Mouse (Mus musculus): ENCODE measurements at regions not wholly inside any gene's neighbourhood (a gene's known extent, or its start where the extent isn't known, plus 50 kb on each side); places are given as distances from the start of the nearest gene placed in this dataset.
A peak's percentile ranks its signal among the peaks of the same experiment; 100 is the strongest.

DNA sequence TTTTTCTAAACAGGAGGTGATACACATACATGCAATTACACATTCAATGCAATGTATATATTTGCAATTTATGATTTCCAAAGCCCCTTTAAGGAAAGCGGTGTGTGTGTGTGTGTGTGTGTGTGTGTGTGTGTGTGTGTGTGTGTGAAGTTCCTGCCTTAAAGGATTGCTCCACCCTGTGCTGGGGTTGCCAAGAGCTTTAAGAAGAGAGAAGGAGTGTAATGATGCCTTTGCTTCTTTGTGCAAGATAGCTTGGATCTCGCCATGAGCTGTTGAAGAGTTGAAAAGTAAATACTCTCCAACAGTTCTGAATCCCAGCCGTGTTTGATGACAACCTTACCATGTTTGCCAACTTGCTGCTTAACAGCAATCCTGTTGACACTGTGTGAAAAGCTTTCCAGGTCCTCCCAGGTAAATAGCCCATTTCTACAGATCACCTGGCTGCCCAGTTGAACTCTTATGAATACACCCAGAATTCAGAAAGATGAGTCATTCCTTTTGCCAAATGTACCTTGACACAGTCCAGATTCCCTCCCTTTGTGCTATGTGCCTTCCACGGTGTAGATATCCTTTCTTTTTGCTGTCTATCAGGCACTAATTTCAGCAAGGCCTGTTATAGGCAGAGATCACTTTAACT, 216.3 kb downstream of the Ikzf2 start:
- DNase-seq (ENCODE audit: low spot score in 2 of 2) = no peak

DNA sequence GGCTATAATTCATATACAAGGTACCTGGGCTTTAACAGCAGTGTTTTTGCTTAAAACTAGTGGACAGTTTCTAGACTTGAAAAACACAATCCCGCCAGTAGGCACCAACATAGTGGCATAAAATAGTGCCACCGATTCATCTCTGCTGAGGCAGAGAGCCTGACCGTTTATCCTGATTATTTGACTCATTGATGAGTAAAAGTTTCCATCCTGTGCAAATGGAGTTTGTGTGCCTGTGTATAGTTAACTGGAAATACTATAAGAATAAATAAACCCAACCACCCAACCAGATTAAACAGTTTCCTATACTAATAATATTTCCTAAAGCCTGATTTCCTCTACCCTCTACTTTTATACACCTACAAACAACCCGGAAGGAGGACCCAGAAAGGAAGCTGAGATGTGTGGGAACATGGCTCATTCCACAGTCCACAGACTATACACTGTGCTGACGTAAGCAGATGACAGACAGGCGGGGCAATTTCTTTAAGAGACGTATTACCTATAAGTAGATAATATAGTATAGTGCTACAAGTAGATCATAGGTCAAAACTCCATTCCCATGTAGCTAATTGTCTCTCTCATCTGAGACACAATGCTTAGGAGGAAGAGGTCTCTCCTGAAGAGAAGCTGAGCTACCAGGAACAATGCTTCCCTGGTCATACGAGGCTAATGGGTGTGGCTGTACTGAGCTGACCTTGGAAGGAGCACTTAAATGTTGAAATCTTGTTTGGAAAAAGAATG, 217.7 kb downstream of the Ikzf2 start:
- DNase-seq (ENCODE audit: low spot score in 2 of 2) = no peak

DNA sequence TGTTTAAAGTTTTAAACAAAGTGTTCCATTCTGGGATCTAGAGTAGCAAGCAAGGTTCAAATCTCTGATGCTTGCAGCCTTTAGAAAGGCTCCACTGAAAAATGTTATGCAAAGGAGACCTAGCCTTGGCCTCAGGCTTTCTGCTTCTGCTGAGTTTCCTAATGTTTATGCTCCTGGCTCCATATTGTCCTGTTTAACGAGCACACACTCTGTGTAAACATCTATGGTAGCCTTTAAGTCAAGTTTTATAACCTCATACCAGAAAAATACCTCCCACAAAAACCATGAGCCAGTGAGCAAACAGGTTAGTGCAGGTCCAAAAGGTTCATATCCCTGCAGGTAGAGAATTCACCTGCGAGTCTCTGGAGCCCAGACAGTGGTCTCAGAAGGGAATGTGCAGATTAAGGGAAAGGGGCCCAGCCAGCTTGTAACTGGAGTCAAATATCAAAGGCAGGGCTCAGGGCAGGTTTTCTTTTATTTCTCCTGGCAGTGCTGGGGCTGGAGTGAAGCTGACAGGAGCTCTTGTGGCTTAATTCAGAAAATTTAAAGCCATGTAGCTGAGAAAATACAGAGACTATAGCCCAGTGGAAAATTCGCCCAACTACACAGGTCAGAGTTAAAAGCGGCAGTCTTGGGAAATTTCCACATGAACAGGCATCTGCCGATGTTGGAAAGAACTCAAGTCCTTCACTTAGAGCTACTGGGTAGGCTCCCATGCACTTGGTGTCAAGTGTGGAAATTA, 220.3 kb downstream of the Ikzf2 start:
- no peak for DNase-seq (ENCODE audit: low spot score in 2 of 2)

DNA sequence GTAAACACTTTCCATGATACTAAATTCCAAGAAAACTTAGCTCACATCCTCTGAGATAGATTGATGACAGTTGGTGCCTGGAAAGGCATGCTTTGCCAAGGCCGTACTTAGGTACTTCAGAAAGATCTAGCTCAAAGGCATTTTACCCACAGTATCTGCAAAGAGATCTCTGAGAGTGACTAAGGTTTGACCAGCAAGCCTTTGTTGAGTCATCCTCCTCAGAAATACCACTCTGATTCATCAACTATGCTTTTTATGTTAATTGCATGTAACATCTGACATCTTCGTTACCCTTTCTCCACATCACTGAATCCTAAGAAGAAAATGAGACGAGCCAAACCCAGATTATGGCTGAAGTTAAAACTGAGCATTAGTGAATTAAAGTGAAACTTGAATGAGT, 225.9 kb downstream of the Ikzf2 start:
- DNase-seq (ENCODE audit: low spot score in 2 of 2) = no peak

DNA sequence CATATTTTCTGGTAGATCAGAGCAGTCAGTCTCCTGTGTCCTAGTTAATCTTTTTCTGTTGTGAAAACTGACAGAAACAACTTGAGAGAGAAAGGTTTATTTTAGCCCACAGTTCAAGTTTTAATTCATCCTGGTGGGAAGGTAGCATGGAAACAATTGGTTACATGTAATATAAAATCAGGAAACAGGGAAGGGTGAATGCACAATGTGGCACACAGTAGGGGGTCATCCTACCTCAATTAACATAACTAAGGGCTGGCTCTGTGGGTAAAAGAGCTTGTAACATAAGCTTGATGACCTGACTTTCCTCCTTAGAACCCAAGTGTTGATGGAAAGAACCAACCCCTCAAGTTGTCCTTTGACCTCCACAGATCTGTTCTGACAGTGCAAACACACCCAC, 227.1 kb downstream of the Ikzf2 start:
- no peak for DNase-seq (ENCODE audit: low spot score in 2 of 2)

DNA sequence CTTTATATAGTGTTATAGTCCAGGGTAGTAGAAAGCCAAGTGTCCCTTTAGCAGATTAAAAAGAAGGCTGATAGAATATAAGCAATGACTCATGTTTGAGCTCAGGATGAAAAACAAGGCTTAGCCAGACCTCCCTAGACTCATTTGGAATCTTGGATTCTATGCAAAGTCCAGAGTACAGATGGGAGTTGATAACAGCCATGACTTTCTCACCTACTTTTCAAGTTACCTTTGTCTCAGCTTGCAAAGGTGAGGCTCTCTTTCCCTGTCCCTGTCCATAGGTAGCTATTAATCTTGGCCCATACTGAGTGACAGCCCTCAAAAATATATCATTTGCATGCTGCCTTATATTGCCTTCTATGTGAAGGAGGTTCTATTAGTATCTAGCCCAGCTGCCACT, 229.6 kb downstream of the Ikzf2 start:
- DNase-seq (ENCODE audit: low spot score in 2 of 2) = no peak

DNA sequence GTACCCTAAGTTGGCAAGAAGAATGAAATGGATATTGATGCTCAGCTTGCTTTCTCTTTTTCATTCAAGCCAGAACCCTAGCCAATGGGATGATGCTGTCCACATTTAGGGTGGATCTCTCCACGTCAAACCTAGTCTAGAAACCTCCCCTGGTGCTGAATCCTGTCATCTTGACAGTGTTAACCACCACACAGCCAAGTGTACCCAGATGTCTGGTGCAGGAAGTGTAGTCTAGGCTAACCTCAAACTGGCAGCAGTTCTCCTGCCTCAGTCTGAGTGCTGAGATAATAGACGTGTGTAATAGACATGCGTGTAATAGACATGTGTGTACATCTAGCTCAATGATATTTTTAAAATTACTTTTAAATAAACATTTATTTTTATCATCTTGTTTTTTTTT, 233.1 kb downstream of the Ikzf2 start:
- no peak for DNase-seq (ENCODE audit: low spot score in 2 of 2)

DNA sequence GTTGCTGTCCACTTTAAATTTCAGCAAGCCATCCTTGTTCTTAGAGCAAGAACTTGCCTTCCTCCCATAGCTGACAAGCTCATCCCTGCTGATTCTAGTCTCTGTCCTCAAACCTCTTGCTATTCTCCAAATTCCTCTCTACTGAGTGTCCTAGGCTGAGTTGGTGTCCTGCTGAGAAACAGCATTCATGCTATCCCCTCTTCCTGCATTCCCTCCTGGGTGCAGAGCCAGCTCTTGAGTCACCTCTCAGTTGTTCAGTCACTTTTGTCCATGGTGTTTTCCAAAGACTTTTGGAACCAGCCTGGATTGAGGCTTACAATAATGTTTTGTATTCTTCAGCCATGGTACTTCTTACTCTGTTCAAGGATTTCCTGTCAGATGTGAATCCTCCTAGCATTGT, 234.1 kb downstream of the Ikzf2 start:
- DNase-seq (ENCODE audit: low spot score in 2 of 2) = no peak

DNA sequence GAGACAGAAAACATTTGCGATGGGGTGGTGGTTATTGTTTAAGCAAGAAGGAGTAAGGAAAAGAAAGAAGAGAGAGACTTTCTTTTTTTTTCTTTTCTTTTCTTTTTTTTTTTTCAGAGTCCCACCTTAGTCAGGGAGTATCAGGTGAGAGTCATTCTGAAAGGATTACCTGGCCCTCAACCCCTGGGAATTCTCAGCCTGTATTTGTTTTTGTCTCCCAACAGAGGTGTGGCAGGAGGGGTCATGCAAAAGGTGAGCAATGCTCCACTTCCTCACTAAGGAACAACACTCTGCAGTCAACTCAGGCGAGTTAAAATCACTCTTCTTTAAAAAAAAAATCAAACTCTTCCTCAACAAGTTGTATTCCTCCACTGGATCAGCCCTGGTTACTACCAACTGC, 236.6 kb downstream of the Ikzf2 start:
- no peak for DNase-seq (ENCODE audit: low spot score in 2 of 2)

DNA sequence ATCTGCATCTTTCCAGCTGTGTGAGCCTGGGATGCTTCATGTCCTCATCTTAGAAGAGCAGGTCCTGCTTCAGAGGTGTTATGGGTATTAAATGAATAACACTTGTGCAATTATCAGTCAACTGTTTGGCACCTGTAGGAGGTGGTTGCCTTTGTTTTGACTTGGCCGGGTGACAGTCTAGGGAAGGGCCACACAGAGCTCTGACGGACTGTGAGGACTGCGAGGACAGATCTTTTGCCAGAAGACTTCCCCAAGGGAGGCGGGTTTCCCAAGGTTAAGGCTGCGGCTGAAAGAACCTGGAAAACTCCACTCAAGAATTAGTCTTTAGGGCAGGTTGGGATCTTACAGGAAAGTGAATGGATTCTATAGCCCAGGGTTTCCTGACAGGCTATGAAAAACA, 239.8 kb downstream of the Ikzf2 start:
- DNase-seq (ENCODE audit: low spot score in 2 of 2) = no peak

DNA sequence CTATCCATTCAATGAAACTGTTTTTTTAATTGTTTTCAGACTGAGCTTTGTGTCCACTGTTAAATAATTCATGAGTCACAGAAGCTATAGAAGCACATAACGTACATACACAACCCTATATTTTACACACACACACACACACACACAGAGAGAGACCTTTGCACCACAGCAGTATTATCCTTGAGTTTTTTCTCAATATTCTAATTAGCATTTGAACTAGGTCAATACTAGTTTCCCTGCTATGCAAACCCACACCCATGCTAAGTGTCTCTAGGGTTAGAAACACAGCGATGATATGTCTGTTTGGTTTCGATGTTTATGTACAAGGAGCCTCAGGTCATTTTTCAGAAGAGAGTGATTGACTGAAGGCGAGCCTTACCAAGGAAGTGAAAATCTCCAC, 242.3 kb downstream of the Ikzf2 start:
- no peak for DNase-seq (ENCODE audit: low spot score in 2 of 2)

DNA sequence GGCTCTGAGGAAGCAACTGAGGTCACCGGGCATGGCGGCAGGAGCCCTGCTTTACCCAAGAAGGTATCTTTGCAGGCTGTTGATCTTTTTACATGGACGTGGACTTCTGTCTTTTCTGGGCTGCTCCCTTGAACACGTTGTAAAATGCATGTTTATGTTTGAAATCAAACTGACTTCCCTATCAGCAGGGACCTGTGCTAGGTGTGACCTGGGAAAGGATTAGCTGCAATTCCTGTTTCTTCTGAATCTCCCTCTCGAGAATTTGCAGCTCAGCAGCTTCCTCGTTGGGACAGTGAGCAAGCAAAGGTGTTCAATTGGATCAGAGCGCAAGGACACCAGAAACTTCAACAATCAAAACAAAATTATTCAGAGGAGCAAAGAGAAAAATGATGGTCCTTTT, 243.6 kb downstream of the Ikzf2 start:
- DNase-seq (ENCODE audit: low spot score in 2 of 2) = no peak

DNA sequence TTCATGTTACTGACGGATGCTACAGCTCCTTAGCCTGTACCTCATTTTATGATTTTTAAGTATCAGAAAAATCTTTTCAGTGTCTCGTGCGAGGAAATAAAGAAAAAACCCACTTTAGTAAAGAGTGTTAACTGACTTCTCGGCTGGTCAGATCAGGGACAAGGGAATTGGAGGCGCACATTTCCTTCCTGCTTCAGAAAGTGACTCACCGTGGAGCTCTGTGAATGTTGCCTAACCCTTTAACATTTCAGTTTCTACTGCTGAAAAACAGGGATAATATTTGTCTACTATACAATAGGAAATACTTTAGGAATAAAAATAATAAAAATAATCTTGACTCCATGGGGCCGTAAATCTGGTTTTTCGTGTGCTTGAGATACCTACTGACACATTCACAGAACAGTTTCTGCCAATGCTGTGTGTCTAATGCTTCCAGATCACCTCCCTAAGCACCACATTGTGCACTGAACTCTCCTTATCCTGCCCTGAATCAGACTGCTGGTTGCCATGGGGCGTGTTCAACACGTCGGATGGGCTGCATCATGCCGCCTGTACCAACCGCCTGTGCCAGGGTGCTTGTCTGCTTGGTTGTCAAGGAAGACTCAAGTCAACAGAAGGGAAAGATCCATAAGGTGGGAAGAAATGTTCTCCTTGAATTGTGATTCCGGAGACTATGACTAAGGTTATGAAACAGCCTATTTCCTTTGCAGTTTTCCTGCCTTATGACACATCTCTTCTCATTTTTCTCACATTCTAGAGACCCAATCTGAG, 246.3 kb downstream of the Ikzf2 start:
- peak; percentile 29 to 40 for DNase-seq (ENCODE audit: low spot score in 2 of 2)

DNA sequence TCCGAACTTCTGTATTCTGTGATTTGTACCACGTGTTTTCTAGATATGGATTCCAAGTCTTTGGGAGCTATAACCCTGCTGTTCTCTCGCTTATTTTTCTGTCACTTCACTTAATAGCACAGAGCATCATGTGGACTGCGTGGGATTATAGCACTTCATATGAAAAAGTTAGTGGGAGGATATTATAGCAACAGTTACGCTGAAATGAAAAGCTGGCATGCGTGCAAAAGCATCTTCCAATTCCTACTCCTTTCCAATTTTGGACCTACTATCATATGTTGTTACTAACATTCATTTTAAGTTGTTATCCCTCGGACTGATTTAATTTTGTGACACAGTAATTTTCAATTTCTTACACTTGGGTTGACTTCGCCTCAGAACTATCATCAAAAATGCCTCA, 250.0 kb downstream of the Ikzf2 start:
- DNase-seq (ENCODE audit: low spot score in 2 of 2) = no peak

DNA sequence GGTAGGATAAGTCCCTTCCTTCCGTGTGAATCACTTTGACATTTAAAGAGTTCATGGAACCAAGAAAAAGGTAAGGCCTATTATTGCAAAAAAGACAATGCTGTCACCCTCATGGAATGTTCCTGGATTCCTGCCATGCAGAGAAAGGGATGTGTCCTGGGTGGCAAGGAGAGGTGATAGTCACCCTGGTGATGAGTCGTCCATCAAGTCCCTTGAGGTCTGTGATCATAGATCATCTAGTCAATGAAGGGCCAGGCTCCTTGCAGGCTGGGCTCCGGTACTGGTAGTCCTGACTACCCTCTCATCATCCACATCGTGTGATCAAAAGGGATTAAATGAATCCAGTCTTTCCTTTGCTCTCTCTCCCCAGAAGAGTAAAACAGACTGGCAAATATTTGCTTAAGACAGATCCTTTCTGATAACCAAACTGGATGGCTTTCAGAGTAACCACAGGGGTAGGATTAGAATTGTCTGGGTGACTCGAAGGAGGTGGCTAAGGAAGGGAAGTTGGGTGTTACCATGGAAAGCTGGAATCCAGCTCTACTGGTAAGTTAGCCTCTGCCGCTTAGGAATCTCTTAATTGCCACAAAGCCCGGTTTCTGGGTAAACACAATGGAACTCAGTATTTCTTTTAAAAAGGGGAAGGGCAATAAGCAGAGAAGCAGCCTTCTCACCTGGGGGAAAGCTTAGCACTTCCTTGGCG, 253.2 kb downstream of the Ikzf2 start:
- peak in 1 of 2 experiments; percentile 18 for DNase-seq (ENCODE audit: low spot score in 2 of 2)

DNA sequence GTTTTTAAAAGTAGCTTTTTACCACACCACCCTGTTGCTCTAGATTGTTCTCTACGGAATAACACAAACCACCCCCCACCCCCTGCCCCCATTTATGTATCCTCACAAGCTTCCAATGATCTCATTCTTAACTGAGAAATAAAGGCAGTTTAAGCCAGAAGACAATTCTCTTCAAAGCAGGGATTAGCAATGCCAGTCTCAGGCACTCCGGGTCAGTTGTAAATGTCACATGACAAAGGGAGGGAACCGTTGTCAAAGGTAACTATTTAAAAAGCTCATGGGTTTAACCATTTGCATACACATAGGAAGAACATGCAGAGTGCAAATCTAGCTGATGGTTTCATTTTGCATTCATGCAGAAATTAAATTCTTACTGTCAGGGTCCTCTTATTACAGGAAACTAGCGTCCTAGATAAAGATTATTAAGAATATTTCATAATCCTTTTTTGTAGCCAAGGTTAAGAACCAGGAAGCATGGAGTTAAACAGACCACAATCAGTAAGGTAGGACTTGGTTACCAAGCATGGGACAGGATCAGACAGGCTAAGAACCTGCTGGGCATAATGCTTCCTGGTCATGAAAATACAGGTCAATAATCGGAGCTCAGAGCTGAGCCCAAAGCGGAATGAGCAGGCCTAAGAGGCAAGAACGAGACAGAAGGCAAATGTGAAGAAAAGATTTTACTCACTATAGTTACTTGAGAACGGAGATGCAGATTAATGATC, 256.2 kb downstream of the Ikzf2 start:
- peak in 1 of 2 experiments; percentile 47 for DNase-seq (ENCODE audit: low spot score in 2 of 2)

DNA sequence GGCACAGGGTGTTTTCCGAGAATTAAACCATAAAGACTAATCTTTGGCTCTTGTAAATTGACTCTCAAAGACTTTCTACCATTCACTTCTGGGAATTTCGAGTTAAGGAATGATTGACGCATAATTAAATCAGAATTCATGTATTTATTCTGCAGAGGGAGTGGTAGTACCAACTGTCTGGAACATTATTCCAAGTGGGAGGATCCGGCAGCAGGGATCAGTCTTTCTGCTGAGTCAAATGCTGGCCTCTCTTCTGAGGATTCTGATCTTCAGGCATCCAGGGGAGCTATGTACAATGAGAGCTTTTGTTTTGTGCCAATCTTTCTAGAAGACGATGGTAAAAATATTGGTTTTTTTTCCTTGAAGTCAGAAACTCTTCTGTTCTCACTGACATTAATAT, 257.4 kb downstream of the Ikzf2 start:
- no peak for DNase-seq (ENCODE audit: low spot score in 2 of 2)

DNA sequence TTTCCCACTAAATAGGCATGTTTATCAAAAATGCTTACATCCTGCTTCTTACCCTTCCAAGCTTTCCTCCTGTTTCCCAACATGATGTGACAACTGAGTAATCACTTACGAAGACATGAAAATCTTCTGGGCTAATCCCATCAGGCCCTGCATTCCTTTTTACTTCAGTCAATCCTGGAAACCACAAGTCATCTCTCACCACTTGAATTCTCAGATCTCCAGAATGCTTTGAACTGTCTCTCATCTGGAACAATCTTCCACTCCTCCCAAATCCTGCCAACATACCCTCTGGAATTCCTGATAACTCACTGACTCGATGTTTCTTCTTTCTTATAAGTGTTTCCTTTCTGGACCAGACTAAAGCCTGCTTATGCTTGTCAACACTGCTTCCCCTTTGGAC, 289.4 kb downstream of the Ikzf2 start:
- no peak for DNase-seq (ENCODE audit: low spot score in 2 of 2)

DNA sequence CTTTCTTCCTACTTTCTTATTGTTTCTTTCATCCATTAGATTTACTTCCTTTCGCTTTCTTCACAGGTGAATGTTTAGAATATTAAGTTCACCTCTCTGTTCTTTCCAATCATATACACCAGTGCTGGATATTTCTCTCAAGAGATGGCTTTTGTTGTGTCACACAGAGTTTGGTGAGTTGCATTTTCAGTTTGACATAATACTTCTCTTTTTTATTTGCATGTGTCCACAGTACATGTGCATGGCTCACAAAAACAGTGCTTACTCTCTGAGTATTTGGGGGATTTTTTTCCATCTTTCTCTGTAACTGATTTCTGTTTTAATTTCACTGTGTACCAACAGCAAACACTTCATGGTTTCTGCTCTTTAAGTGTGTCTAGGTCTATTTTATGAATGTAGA, 274.5 kb upstream of the Erbb4 start:
- DNase-seq (ENCODE audit: low spot score in 2 of 2) = no peak

DNA sequence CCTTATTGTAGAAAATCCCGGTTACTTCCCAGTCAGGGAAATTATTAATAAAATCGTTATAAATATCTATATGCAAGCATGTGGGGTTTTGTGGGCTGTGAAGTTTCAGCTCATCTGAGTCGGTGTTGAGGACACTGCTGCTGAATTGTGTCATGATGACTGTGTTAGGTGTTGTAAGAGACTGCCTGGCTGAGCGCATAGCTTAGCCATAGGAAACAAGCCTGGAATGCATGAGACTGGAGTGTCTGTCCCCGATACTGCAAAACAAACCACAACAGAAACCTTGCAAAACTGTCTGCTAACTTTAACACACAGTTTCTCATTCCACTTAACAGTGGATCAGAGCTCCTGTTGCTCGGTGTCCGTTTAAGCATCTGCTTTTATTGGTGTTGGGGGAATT, 271.9 kb upstream of the Erbb4 start:
- no peak for DNase-seq (ENCODE audit: low spot score in 2 of 2)

All from urinary bladder, adult 18-20 months (tissue).